Mouse (Mus musculus): ENCODE measurements around the gene Slc35b2. TPM values are rescaled to one million over a fixed set of nuclear protein-coding genes. Genes with fewer than 3 reads are reported as not detected.
A peak's percentile ranks its signal among the peaks of the same experiment; 100 is the strongest.

The Slc35b2 gene
- total and polyA plus RNA-seq, 2 experiments from 2014 or later = 83.8 to 87.0 TPM

DNA sequence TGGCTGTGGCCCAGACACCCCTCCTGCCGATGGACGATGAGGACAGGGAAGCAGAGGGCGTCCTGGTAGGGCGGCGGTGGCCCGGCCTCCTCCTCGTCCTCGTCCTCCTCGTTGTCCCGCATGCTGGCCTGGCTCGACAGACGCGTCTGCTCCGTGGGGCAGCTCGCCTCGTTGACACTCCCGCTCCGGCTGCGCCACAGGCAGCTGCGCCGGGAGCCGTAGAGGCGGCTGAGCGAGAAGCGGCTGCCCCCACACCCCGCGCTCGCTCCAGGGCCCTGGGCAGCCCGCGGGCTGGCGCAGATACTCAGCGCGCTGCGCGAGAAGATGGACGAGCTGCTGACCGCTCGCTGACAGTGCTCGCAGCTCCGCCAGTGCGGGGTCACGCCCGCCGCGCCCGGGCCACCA is 18.8 kb upstream of the Slc35b2 start:
- Histone ChIP-seq H3K27me3 (ENCODE audit: insufficient read depth, low read length) (no peaks in the 10 kb centered on the region), H3K9me3 (ENCODE audit: low read length) (no peaks in the 10 kb centered on the region), H3K36me3 (ENCODE audit: insufficient read depth) (peaks cover 28% of the 10 kb centered on the region), H3K4me3 (ENCODE audit: low read depth, low read length) (no peak overlapping the region), H3K4me2 (ENCODE audit: low read depth) (peak overlapping the region; percentile 15; the same call in 1 of the 2 replicates), H3K27ac (ENCODE audit: low read depth, low read length) (no peak overlapping the region), H3K4me1 (ENCODE audit: insufficient read depth) (peaks cover 11% of the 10 kb centered on the region), H3K9ac (0 out of 2 replicates have a peak overlapping the region, but pooled peaks have one; percentile 22)
- 15% methylated on average over 45 of the region's 46 CpGs for WGBS
- TF ChIP-seq CTCF (IDR thresholded peaks at IDR 0.05; ENCODE audit: low read depth) = no peak
- ATAC-seq (no peak), DNase-seq (no peak)

DNA sequence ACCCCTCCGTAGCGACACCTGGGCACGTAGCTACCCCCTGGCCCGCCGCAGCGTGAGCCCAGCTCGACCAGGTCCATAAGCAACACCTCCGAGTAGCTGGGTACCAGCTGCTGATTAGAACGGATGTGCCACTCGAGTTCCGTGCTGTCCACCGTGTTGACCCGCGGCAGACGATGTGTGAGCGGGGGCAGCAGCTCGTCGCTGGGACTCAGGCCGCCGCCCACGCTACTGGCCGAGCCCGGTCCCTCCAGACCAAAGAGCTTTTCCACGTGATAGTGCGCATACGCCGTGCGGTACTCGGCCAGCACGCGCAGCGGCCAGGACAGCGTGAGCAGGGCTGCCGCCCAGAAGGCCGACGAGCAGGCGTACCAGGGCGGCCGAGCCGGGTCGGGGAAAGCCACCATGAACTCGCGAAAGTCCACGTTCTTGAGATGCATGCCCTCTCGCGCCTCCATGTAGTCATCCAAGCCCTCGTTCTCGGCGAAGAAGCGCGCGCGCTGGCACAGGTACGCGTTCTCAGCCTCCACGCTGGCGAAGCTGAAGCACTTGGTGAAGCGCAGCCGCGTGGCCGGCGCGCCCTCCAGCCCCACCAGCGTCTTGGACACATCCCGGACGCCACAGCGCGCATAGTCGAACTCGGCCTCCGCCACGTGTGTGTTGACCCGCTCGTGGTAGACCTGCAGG is 18.3 kb upstream of the Slc35b2 start:
- H3K4me3 ChIP-seq (ENCODE audit: low read depth, low read length) = no peak overlapping the region

DNA sequence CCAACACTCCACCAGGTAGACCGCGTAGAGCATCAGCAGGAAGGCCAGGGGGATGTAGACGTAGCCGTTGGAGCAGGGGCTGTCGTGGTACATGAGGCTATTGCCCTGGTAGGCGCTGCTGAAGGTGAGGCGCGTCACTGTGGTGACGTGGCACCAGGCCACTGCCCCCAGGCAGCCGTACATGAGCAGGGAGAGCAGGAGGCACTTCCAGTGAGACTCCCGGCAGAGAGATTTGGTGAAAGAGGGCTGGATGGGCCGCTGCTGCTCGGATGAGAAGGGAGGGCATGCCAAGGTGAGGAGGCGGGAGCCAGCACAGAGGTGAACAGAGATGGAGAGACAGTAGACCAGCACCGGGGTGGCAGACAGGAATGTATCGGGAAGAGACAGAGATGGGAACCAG is 16.7 kb upstream of the Slc35b2 start:
- Histone ChIP-seq H3K27me3 (ENCODE audit: insufficient read depth, low read length) (no peaks in the 10 kb centered on the region), H3K4me3 (ENCODE audit: low read depth, low read length) (no peak overlapping the region), H3K9ac (no peak overlapping the region), H3K9me3 (ENCODE audit: low read length) (no peaks in the 10 kb centered on the region), H3K27ac (ENCODE audit: low read depth, low read length) (no peak overlapping the region), H3K4me2 (ENCODE audit: low read depth) (peak overlapping the region; percentile 55), H3K36me3 (ENCODE audit: insufficient read depth) (peaks cover 28% of the 10 kb centered on the region), H3K4me1 (ENCODE audit: insufficient read depth) (peaks cover 11% of the 10 kb centered on the region)
- TF ChIP-seq CTCF (IDR thresholded peaks at IDR 0.05; ENCODE audit: low read depth) = no peak
- DNase-seq (no peak), ATAC-seq (no peak)
- 71% methylated on average over 16 of the region's 16 CpGs for WGBS

More for the DNA sequence above, 18.3 kb upstream of the Slc35b2 start:
- Histone ChIP-seq H3K27me3 (ENCODE audit: insufficient read depth, low read length) (no peaks in the 10 kb centered on the region), H3K36me3 (ENCODE audit: insufficient read depth) (peaks cover 28% of the 10 kb centered on the region), H3K4me1 (ENCODE audit: insufficient read depth) (peaks cover 11% of the 10 kb centered on the region), H3K9ac (0 out of 2 replicates have a peak overlapping the region, but pooled peaks have one; percentile 22), H3K27ac (ENCODE audit: low read depth, low read length) (no peak overlapping the region), H3K9me3 (ENCODE audit: low read length) (no peaks in the 10 kb centered on the region), H3K4me2 (ENCODE audit: low read depth) (peak overlapping the region; percentile 15; the same call in 1 of the 2 replicates)
- ATAC-seq = no peak
- TF ChIP-seq CTCF (IDR thresholded peaks at IDR 0.05; ENCODE audit: low read depth) = no peak
- no peak for DNase-seq
- WGBS = 17% methylated on average over 73 of the region's 74 CpGs

DNA sequence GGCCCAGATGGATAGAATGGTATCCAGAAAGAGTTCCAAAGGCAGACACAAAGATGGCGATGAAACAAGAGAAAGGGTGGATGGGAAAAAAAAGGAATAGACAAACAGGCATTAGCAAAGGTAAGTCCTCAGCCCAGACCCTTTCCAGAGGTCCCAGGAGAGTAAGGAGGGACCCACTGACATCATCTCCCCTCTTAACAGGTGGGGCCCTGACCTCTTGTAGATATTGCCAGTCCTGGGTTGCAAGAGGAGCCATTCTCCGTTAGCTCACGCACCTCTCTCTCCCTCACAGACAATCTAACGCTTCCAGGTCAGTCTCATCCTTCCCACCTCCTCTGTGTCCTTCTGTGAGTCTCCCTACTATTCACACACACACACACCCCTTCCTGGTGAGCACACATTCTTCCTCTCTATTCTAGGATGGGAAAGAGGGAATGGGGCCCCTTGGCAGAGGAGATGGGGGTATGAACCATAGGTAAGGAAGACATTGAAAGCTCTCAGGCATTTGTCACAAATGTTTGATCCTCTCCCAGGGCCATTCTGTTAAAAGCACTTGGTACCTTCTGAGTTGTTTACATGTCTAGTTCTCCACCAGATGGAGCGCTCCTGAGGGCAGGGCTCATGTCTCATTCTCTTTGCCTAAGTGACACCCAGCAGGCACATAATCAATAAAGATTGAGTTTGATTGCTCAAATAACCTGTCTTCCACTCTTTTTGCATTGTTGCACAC is 16.0 kb upstream of the Slc35b2 start:
- WGBS = 79% methylated on average over 5 of the region's 5 CpGs
- Histone ChIP-seq H3K4me1 (ENCODE audit: insufficient read depth) (peaks cover 11% of the 10 kb centered on the region), H3K4me2 (ENCODE audit: low read depth) (peak overlapping the region; percentile 55), H3K36me3 (ENCODE audit: insufficient read depth) (peaks cover 28% of the 10 kb centered on the region), H3K27me3 (ENCODE audit: insufficient read depth, low read length) (no peaks in the 10 kb centered on the region), H3K4me3 (ENCODE audit: low read depth, low read length) (peak overlapping the region; percentile 88), H3K9ac (peak overlapping the region; percentile 35), H3K27ac (ENCODE audit: low read depth, low read length) (no peak overlapping the region), H3K9me3 (ENCODE audit: low read length) (no peaks in the 10 kb centered on the region)
- peak; percentile 33 for TF ChIP-seq CTCF (IDR thresholded peaks at IDR 0.05; ENCODE audit: low read depth)
- ATAC-seq (no peak), DNase-seq (no peak)

DNA sequence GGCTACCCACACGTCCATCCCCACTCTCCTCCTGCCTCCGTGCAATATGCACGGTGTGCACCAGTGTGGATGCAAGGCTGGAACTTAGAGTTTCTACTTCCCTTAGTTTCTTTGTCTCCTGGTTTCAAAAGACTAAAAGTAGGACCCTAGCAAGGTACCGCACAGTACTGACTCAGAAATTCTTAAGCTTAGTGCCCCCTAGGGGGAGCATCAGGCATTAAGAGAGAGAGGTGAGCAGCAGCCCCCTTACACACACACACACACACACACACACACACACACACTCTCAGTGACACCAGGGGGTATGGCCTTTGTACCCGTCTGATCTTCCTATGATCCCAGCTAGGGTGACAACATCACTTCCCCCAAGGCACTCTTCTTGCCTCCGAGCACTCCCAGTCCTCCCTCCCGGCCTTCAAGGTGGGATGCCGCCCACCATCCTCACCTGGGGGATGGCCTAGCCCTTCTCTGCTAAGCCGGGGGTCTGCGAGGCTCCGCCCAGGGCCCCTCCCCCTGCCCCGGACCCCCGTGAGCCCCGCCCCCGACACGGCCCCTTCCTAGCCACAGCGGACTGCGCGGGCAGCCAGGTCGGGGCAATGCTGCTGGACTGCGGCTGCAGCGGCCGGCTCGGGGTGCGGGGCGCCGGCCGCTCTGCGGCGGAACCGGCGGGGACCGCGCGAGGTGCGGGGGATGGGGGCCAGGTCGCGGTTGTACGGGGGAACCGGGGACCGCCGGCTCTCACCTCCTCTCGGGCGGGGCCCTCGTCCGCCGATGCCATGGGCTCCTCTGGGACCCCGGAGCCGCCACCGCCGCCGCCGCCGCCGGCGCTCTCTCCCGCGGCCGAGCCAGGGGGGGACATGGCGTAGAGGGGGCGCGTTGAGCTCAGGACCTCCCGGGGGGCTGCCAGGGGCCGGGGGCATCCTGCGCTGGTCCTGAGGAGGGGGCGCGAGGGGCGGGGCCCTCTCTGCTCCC is 14.8 kb upstream of the Slc35b2 start:
- 5% methylated on average over 35 of the region's 68 CpGs for WGBS
- ATAC-seq = peak; percentile 85
- H3K36me3 ChIP-seq (ENCODE audit: insufficient read depth) = peaks cover 28% of the 10 kb centered on the region
- peak overlapping the region; percentile 55 for H3K4me2 ChIP-seq (ENCODE audit: low read depth)
- peak overlapping the region; percentile 97 for H3K9ac ChIP-seq
- TF ChIP-seq CTCF (IDR thresholded peaks at IDR 0.05; ENCODE audit: low read depth) = peak; percentile 75
- H3K27ac ChIP-seq (ENCODE audit: low read depth, low read length) = peak overlapping the region; percentile 93
- H3K4me3 ChIP-seq (ENCODE audit: low read depth, low read length) = peak overlapping the region; percentile 88
- H3K4me1 ChIP-seq (ENCODE audit: insufficient read depth) = peaks cover 11% of the 10 kb centered on the region
- no peaks in the 10 kb centered on the region for H3K27me3 ChIP-seq (ENCODE audit: insufficient read depth, low read length)
- DNase-seq = peak; percentile 88
- H3K9me3 ChIP-seq (ENCODE audit: low read length) = no peaks in the 10 kb centered on the region

DNA sequence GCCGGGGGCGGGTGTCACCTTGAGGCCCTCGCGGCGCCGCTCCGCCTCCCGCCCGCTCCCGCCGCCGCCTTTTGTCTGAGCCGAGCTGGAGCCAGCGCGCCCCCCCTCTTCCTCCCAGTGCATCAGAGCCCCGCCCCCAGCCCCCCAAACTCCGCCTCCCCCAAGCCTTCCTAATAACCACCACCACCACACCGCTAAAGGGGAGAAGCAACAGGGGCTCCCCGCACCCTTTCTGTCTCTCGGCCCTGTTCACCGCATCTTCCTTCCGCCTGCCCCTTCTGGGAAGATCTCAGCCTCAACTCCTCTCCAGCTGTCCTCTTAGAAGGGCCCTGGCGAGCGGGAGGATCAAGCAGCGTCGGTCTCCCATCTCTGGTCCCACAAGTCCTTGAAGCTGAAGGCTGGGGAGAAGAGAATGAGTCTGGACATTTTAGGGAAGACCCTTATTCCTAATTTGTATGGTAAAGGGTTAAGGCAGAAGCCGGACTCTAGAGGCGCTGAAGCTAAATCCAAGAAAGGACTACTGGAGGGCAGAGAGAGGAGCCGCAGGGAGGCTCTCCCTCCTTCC is 14.0 kb upstream of the Slc35b2 start, which contains the start of gene Tmem151b:
Tmem151b (minus strand) TSS at position 61 of the 565 bp plus-strand sequence.
- peak within 1 kb of the TSS; percentile 93 for H3K27ac ChIP-seq (ENCODE audit: low read depth, low read length)
- ATAC-seq = peak; percentile 68
- 0 out of 2 replicates have a peak, but pooled peaks have one; percentile 13 for TF ChIP-seq CTCF (IDR thresholded peaks at IDR 0.05; ENCODE audit: low read depth)
- peak within 1 kb of the TSS; percentile 88 for H3K4me3 ChIP-seq (ENCODE audit: low read depth, low read length)
- DNase-seq = peak; percentile 82
- no peaks in the 10 kb centered on the region for H3K9me3 ChIP-seq (ENCODE audit: low read length)
- peak within 1 kb of the TSS; percentile 97 for H3K9ac ChIP-seq
- no peaks in the 10 kb centered on the region for H3K27me3 ChIP-seq (ENCODE audit: insufficient read depth, low read length)
- WGBS = under 1% methylated on average over 21 of the region's 29 CpGs
- H3K4me2 ChIP-seq (ENCODE audit: low read depth) = peak within 1 kb of the TSS; percentile 55
- H3K4me1 ChIP-seq (ENCODE audit: insufficient read depth) = peaks cover 11% of the 10 kb centered on the region
- H3K36me3 ChIP-seq (ENCODE audit: insufficient read depth) = peaks cover 22% of the 10 kb centered on the region
